Mouse (Mus musculus) brown adipose tissue, adult 24 weeks (tissue): ENCODE measurements at regions not wholly inside any gene's neighbourhood (a gene's known extent, or its start where the extent isn't known, plus 50 kb on each side); places are given as distances from the start of the nearest gene placed in this dataset.
"Not testable (repeated sequence)": the region's sequence is repeated elsewhere in the genome, so short reads cannot be mapped to it uniquely, and the experiment has no call there.

Experiments used
- H3K27ac ChIP-seq: fragments of 200-500 bp; replicated peaks from 2 replicates; pipeline ENCODE4 v1.5.1; 2012; ENCODE audit warnings: low read depth, mild to moderate bottlenecking, low read length
- H3K4me1 ChIP-seq: fragments of 200-500 bp; 2 replicates; pipeline ENCODE4 v1.6.1; 2012; ENCODE audit warnings: low read length, mixed read lengths; ENCODE audit not compliant: control insufficient read depth, insufficient read depth, insufficient read length
- H3K4me3 ChIP-seq: fragments of 200-500 bp; 2 replicates; pipeline ENCODE4 v1.5.1; 2012; ENCODE audit warnings: low read depth, mild to moderate bottlenecking, low read length, moderate library complexity; ENCODE audit not compliant: insufficient read depth

- H3K27ac ChIP-seq: no peak overlapping the region
- no peaks in the 10 kb centered on the region for H3K4me1 ChIP-seq
- H3K4me3 ChIP-seq: no peak overlapping the region
Measured at GRCm38 (mm10) chr6:6433179-6433578, 145.3 kb downstream of the Sem1 start.

- Histone ChIP-seq H3K27ac (no peak overlapping the region), H3K4me3 (no peak overlapping the region), H3K4me1 (no peaks in the 10 kb centered on the region)
Measured at GRCm38 (mm10) chr6:6414654-6415610, 163.5 kb downstream of the Sem1 start.

GRCm38 (mm10) chr6:6397997-6398396 is 180.5 kb downstream of the Sem1 start:
- no peaks in the 10 kb centered on the region for H3K4me1 ChIP-seq
- no peak overlapping the region for H3K27ac ChIP-seq
- no peak overlapping the region for H3K4me3 ChIP-seq

- no peak overlapping the region for H3K4me3 ChIP-seq
- no peaks in the 10 kb centered on the region for H3K4me1 ChIP-seq
- no peak overlapping the region for H3K27ac ChIP-seq
Measured at GRCm38 (mm10) chr6:6389454-6390445, 172.8 kb upstream of the Slc25a13 start.

- Histone ChIP-seq H3K4me1 (no peaks in the 10 kb centered on the region), H3K4me3 (no peak overlapping the region), H3K27ac (no peak overlapping the region)
Measured at GRCm38 (mm10) chr6:6388835-6389440, 172.0 kb upstream of the Slc25a13 start.

GRCm38 (mm10) chr6:6387571-6387970 is 170.6 kb upstream of the Slc25a13 start:
- no peaks in the 10 kb centered on the region for H3K4me1 ChIP-seq
- H3K27ac ChIP-seq: no peak overlapping the region
- no peak overlapping the region for H3K4me3 ChIP-seq

GRCm38 (mm10) chr6:6384971-6385370 is 168.0 kb upstream of the Slc25a13 start:
- Histone ChIP-seq H3K27ac (no peak overlapping the region), H3K4me3 (no peak overlapping the region), H3K4me1 (no peaks in the 10 kb centered on the region)

GRCm38 (mm10) chr6:6384441-6384840 is 167.5 kb upstream of the Slc25a13 start:
- Histone ChIP-seq H3K4me1 (no peaks in the 10 kb centered on the region), H3K4me3 (no peak overlapping the region), H3K27ac (no peak overlapping the region)

GRCm38 (mm10) chr6:6372421-6372820 is 155.4 kb upstream of the Slc25a13 start:
- Histone ChIP-seq H3K4me3 (no peak overlapping the region), H3K27ac (no peak overlapping the region), H3K4me1 (no peaks in the 10 kb centered on the region)

GRCm38 (mm10) chr6:6371444-6372093 is 154.6 kb upstream of the Slc25a13 start:
- Histone ChIP-seq H3K4me3 (no peak overlapping the region), H3K27ac (no peak overlapping the region), H3K4me1 (no peaks in the 10 kb centered on the region)

- H3K4me1 ChIP-seq: no peaks in the 10 kb centered on the region
- H3K27ac ChIP-seq: no peak overlapping the region
- no peak overlapping the region for H3K4me3 ChIP-seq
Measured at GRCm38 (mm10) chr6:6364037-6364436, 147.1 kb upstream of the Slc25a13 start.

GRCm38 (mm10) chr6:6362678-6363354 is 145.8 kb upstream of the Slc25a13 start:
- no peak overlapping the region for H3K27ac ChIP-seq
- H3K4me1 ChIP-seq: no peaks in the 10 kb centered on the region
- no peak overlapping the region for H3K4me3 ChIP-seq

- H3K4me3 ChIP-seq, H3K4me1 ChIP-seq, H3K27ac ChIP-seq: not testable (repeated sequence)
Measured at GRCm38 (mm10) chr6:6361181-6361580, 144.2 kb upstream of the Slc25a13 start.

- H3K4me3 ChIP-seq: no peak overlapping the region
- no peak overlapping the region for H3K27ac ChIP-seq
- H3K4me1 ChIP-seq: no peaks in the 10 kb centered on the region
Measured at GRCm38 (mm10) chr6:6357477-6357876, 140.5 kb upstream of the Slc25a13 start.
